In the genomic region with DNA sequence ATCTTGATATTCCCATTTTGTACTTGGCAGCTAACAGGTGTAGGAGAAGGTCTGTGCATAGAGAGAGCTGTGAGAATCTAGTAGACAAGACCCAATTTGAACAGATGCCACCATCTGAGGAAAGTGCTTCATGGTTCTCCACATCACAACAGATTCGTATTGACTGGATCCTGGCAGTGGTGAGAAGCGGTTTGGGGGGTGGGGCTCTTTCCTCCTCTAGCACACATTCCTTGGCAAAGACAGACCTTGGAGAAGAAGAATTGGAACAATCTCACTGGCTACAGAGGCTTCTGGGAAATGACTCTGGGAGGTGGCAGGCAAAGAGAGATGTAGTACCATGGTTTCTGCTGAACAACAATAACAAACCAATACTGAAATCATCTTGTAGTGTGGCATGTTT, we compare ENCODE assay signal across 17 mouse cellular contexts. TPM values are rescaled to one million over a fixed set of nuclear protein-coding genes. Genes with fewer than 3 reads are reported as not detected.
DNase-seq lines count a peak whose midpoint lies in the region; TF ChIP-seq lines count a peak whose summit lies in the region.
"Had no signal": no experiment of that assay in that cellular context is flagged by ENCODE, and none has a peak within 500 bp of the region (broad histone marks: within the 10 kb centered on the region; RNA-seq: fewer than 3 reads in every experiment).

No protein-coding gene starts in this region.

- no peak overlapping the region for H3K4me3 ChIP-seq in gastrocnemius, adult 2 months
- no peak overlapping the region for H3K4me3 ChIP-seq in layer of hippocampus, adult 2 months
- H3K4me3 ChIP-seq: heart, embryonic 12.5 days; heart, embryonic 15.5 days; hindbrain, embryonic 12.5 days; hindbrain, embryonic 15.5 days had no signal

- intact Hi-C loops in gastrocnemius, adult 2 months (cut with DNase I): no loop called here
- intact Hi-C loops in gastrocnemius, postnatal 36 days (cut with DNase I): no loop called here

- DNase-seq in gastrocnemius, adult 2 months: peak; percentile 26
- DNase-seq in gastrocnemius, postnatal 36 days: no peak
- no peak for DNase-seq in layer of hippocampus, adult 2 months (ENCODE audit: low spot score in 2 of 2)
- DNase-seq in layer of hippocampus, adult 9-11 months: no peak
- DNase-seq in Muller cell, postnatal 12 days (ENCODE audit: inconsistent ontology term): peak; percentile 88
- DNase-seq in fibroblast of lung, adult 2 months (ENCODE audit: low read depth): peak; percentile 36
- DNase-seq in adrenal gland, postnatal 10 days: no peak
- DNase-seq: adrenal gland, adult 8-10 months; adrenal gland, postnatal 36 days; B cell, adult 2 months; cerebellum, adult 18-20 months; cerebellum, adult 9-10 months; gastrocnemius, postnatal 25 days had no signal

- no peak overlapping the region for H3K27ac ChIP-seq in gastrocnemius, adult 2 months
- peak overlapping the region; percentile 10; the same call in 1 of the 2 replicates for H3K27ac ChIP-seq in layer of hippocampus, adult 2 months
- H3K27ac ChIP-seq: heart, embryonic 15.5 days; hindbrain, embryonic 12.5 days; hindbrain, embryonic 15.5 days had no signal

- no peak for TF ChIP-seq CTCF in gastrocnemius, adult 2 months (IDR thresholded peaks at IDR 0.05)
- no peak for TF ChIP-seq CTCF in layer of hippocampus, adult 2 months (conservative IDR thresholded peaks at IDR 0.05)

RNA-seq across cellular contexts. Expression of a gene that starts 8.9 kb away (rescaled TPM):
- total RNA-seq in gastrocnemius, adult 2 months (2021): 10 to 100 TPM; 12.5 to 33.5 TPM
- total RNA-seq in gastrocnemius, postnatal 36 days (2021): 10 to 100 TPM; 17.2 to 20.8 TPM
- 100 to 1,000 TPM; 177 to 179 TPM for total RNA-seq in layer of hippocampus, adult 2 months (2021)
- total RNA-seq in adrenal gland, postnatal 10 days (2021): 10 to 100 TPM; 25.3 to 30.0 TPM

Comparison
In these comparisons a context has a peak if more than half of its experiments do, and no peak if none do; other contexts are left out.
1. DNase-seq: peak in gastrocnemius, adult 2 months (single experiment), Muller cell, postnatal 12 days (single experiment) and fibroblast of lung, adult 2 months (single experiment); none in gastrocnemius, postnatal 36 days (0 of 2), layer of hippocampus, adult 2 months (0 of 2), layer of hippocampus, adult 9-11 months (single experiment) and adrenal gland, postnatal 10 days (single experiment).
2. RNA of a gene that starts 8.9 kb away (total RNA-seq): 177 to 179 TPM in layer of hippocampus, adult 2 months; 12.5 to 33.5 TPM in gastrocnemius, adult 2 months, 25.3 to 30.0 TPM in adrenal gland, postnatal 10 days and 17.2 to 20.8 TPM in gastrocnemius, postnatal 36 days; every median in the first group is over 4 times any median in the second.